In genomic region chr10:127737552-127737951, GRCm38 (mm10) we compare ENCODE assay signal across 27 mouse cellular contexts. TPM values are rescaled to one million over a fixed set of nuclear protein-coding genes. Genes with fewer than 3 reads are reported as not detected.
DNase-seq lines count a peak whose midpoint lies in the region; ATAC-seq and TF ChIP-seq lines count a peak whose summit lies in the region.
"Had no signal": no experiment of that assay in that cellular context is flagged by ENCODE, and none has a peak within 500 bp of the region (broad histone marks: within the 10 kb centered on the region; RNA-seq: fewer than 3 reads in every experiment).

No protein-coding gene starts in this region.

- TF ChIP-seq EP300 in stomach, postnatal 0 days (optimal IDR thresholded peaks at IDR 0.05): no peak

- no peak for TF ChIP-seq CTCF in intestine, postnatal 0 days (IDR thresholded peaks at IDR 0.05; ENCODE audit: low read depth)
- TF ChIP-seq CTCF in stomach, postnatal 0 days (IDR thresholded peaks at IDR 0.05; ENCODE audit: low read depth): no peak

- no peak overlapping the region for H3K9ac ChIP-seq in intestine, postnatal 0 days (ENCODE audit: low read depth, low read length)
- H3K9ac ChIP-seq in intestine, embryonic 16.5 days (ENCODE audit: low read depth, low read length): no peak overlapping the region
- no peak overlapping the region for H3K9ac ChIP-seq in stomach, embryonic 15.5 days
- no peak overlapping the region for H3K9ac ChIP-seq in stomach, postnatal 0 days (ENCODE audit: low read length)
- H3K9ac ChIP-seq: embryonic facial prominence, embryonic 12.5 days; forebrain, embryonic 12.5 days; hindbrain, embryonic 14.5 days; limb, embryonic 13.5 days; lung, embryonic 14.5 days; midbrain, embryonic 12.5 days had no signal

- no peak overlapping the region for H3K4me2 ChIP-seq in intestine, postnatal 0 days (replicated peaks; ENCODE audit: low read depth)
- no peak overlapping the region for H3K4me2 ChIP-seq in intestine, embryonic 16.5 days (ENCODE audit: low read depth, low read length)
- no peak overlapping the region for H3K4me2 ChIP-seq in stomach, embryonic 15.5 days
- no peak overlapping the region for H3K4me2 ChIP-seq in stomach, postnatal 0 days (replicated peaks; ENCODE audit: low read depth)
- H3K4me2 ChIP-seq: embryonic facial prominence, embryonic 12.5 days; forebrain, embryonic 12.5 days; hindbrain, embryonic 14.5 days; limb, embryonic 13.5 days; midbrain, embryonic 12.5 days had no signal

- H3K9me3 ChIP-seq in intestine, postnatal 0 days (ENCODE audit: control insufficient read depth): no peaks in the 10 kb centered on the region
- no peaks in the 10 kb centered on the region for H3K9me3 ChIP-seq in intestine, embryonic 16.5 days (ENCODE audit: control insufficient read depth, low read length)
- no peaks in the 10 kb centered on the region for H3K9me3 ChIP-seq in stomach, embryonic 15.5 days
- H3K9me3 ChIP-seq in stomach, postnatal 0 days (ENCODE audit: control insufficient read depth, low read length): no peaks in the 10 kb centered on the region
- H3K9me3 ChIP-seq in forebrain, embryonic 10.5 days: peaks cover 5% of the 10 kb centered on the region; the same call in 1 of the 2 replicates
- H3K9me3 ChIP-seq: embryonic facial prominence, embryonic 12.5 days; forebrain, embryonic 12.5 days; heart, embryonic 10.5 days; limb, embryonic 13.5 days; midbrain, embryonic 12.5 days had no signal

- H3K27me3 ChIP-seq in intestine, postnatal 0 days (replicated peaks; ENCODE audit: control insufficient read depth, insufficient read depth, low read length): no peaks in the 10 kb centered on the region
- H3K27me3 ChIP-seq in intestine, embryonic 16.5 days (replicated peaks; ENCODE audit: control insufficient read depth, insufficient read depth, low read length): no peaks in the 10 kb centered on the region
- H3K27me3 ChIP-seq in stomach, embryonic 15.5 days (replicated peaks): no peaks in the 10 kb centered on the region
- no peaks in the 10 kb centered on the region for H3K27me3 ChIP-seq in stomach, postnatal 0 days (ENCODE audit: control insufficient read depth, insufficient read depth, low read length)
- peaks cover 28% of the 10 kb centered on the region for H3K27me3 ChIP-seq in forebrain, embryonic 10.5 days (ENCODE audit: poor library complexity, severe bottlenecking)
- H3K27me3 ChIP-seq: embryonic facial prominence, embryonic 12.5 days; limb, embryonic 13.5 days had no signal

- peaks cover 15% of the 10 kb centered on the region for H3K36me3 ChIP-seq in intestine, postnatal 0 days (ENCODE audit: control insufficient read depth, insufficient read depth)
- H3K36me3 ChIP-seq in intestine, embryonic 16.5 days (ENCODE audit: control insufficient read depth, insufficient read depth, low read length): peaks cover 12% of the 10 kb centered on the region
- peaks cover 12% of the 10 kb centered on the region for H3K36me3 ChIP-seq in stomach, embryonic 15.5 days
- no peaks in the 10 kb centered on the region; the same call in 1 of the 2 replicates for H3K36me3 ChIP-seq in stomach, postnatal 0 days (ENCODE audit: control insufficient read depth, insufficient read depth, low read length)
- peaks cover 17% of the 10 kb centered on the region for H3K36me3 ChIP-seq in forebrain, embryonic 10.5 days (replicated peaks)

- 0 out of 2 replicates have a peak, but pooled peaks cover 3% of the 10 kb centered on the region for H3K4me1 ChIP-seq in intestine, postnatal 0 days (replicated peaks; ENCODE audit: control insufficient read depth, insufficient read depth, low read length)
- H3K4me1 ChIP-seq in intestine, embryonic 16.5 days (ENCODE audit: control insufficient read depth, insufficient read depth, low read length): peaks cover 16% of the 10 kb centered on the region
- H3K4me1 ChIP-seq in stomach, embryonic 15.5 days: peaks cover 4% of the 10 kb centered on the region; the same call in 1 of the 2 replicates
- no peaks in the 10 kb centered on the region for H3K4me1 ChIP-seq in stomach, postnatal 0 days (replicated peaks; ENCODE audit: control insufficient read depth, insufficient read depth)
- peaks cover 22% of the 10 kb centered on the region for H3K4me1 ChIP-seq in forebrain, embryonic 10.5 days

- ATAC-seq in intestine, postnatal 0 days: no peak
- ATAC-seq in intestine, embryonic 16.5 days: no peak
- no peak for ATAC-seq in stomach, embryonic 15.5 days (ENCODE audit: insufficient read depth, low FRiP score, low read depth)
- no peak for ATAC-seq in stomach, postnatal 0 days (ENCODE audit: low FRiP score, low TSS enrichment)
- ATAC-seq in megakaryocyte, adult 5-6 weeks (ENCODE audit: poor library complexity, severe bottlenecking): peak; percentile 1; the same call in 1 of the 2 replicates

- H3K4me3 ChIP-seq in intestine, postnatal 0 days (ENCODE audit: low read depth, low read length): no peak overlapping the region
- no peak overlapping the region for H3K4me3 ChIP-seq in intestine, embryonic 16.5 days (ENCODE audit: low read length)
- no peak overlapping the region for H3K4me3 ChIP-seq in stomach, embryonic 15.5 days (replicated peaks)
- H3K4me3 ChIP-seq in stomach, postnatal 0 days (ENCODE audit: low read depth, low read length): no peak overlapping the region
- no peak overlapping the region for H3K4me3 ChIP-seq in forebrain, embryonic 10.5 days
- H3K4me3 ChIP-seq: embryonic facial prominence, embryonic 12.5 days; forebrain, embryonic 12.5 days; layer of hippocampus, adult 2 months; limb, embryonic 13.5 days; midbrain, embryonic 12.5 days had no signal

- WGBS in intestine, postnatal 0 days: 38% methylated on average over 2 of the region's 2 CpGs
- WGBS in intestine, embryonic 16.5 days: 27% methylated on average over 2 of the region's 2 CpGs
- WGBS in stomach, embryonic 15.5 days: 21% methylated on average over 2 of the region's 2 CpGs
- 30% methylated on average over 2 of the region's 2 CpGs for WGBS in stomach, postnatal 0 days
- WGBS in forebrain, embryonic 10.5 days: 25% methylated on average over 2 of the region's 2 CpGs

- no peak for DNase-seq in stomach, postnatal 0 days (ENCODE audit: low spot score)
- no peak for DNase-seq in heart, adult 8-10 months (ENCODE audit: low spot score)
- no peak for DNase-seq in forebrain, embryonic 10.5 days (ENCODE audit: extremely low spot score, low spot score)
- DNase-seq in adrenal gland, adult 8-10 months: no peak
- DNase-seq: layer of hippocampus, postnatal 36 days had no signal

- peak overlapping the region; percentile 41; the same call in 1 of the 2 replicates for H3K27ac ChIP-seq in intestine, postnatal 0 days (ENCODE audit: low read depth, low read length)
- no peak overlapping the region for H3K27ac ChIP-seq in intestine, embryonic 16.5 days (ENCODE audit: low read length)
- H3K27ac ChIP-seq in stomach, embryonic 15.5 days: 0 out of 2 replicates have a peak overlapping the region, but pooled peaks have one; percentile 5
- H3K27ac ChIP-seq in stomach, postnatal 0 days (replicated peaks): no peak overlapping the region
- H3K27ac ChIP-seq in forebrain, embryonic 10.5 days: no peak overlapping the region
- H3K27ac ChIP-seq: embryonic facial prominence, embryonic 12.5 days; forebrain, embryonic 12.5 days; hindbrain, embryonic 14.5 days; layer of hippocampus, adult 2 months; limb, embryonic 13.5 days; midbrain, embryonic 12.5 days had no signal

RNA-seq across cellular contexts. Expression of gene Zbtb39, which starts 1.8 kb away (rescaled TPM):
- 1.3 and 1.6 TPM in 2 replicates for polyA plus RNA-seq in intestine, postnatal 0 days (2015; fragmentation: Nextera tagmentation; extraction: Ambion mirVana)
- 1.6 TPM in 2 replicates for polyA plus RNA-seq in intestine, embryonic 16.5 days (2015; fragmentation: Nextera tagmentation; extraction: Ambion mirVana)
- polyA plus RNA-seq in stomach, embryonic 15.5 days (2015; fragmentation: Nextera tagmentation; extraction: Ambion mirVana): 2.5 and 3.0 TPM in 2 replicates
- polyA plus RNA-seq in stomach, postnatal 0 days (2015; fragmentation: Nextera tagmentation; extraction: Ambion mirVana): 1.4 and 1.6 TPM in 2 replicates
- 3.3 and 5.1 TPM in 2 replicates for total RNA-seq in megakaryocyte, adult 5-6 weeks (2015)
- 3.2 and 4.3 TPM in 2 replicates for total RNA-seq in megakaryocyte, adult 5-6 weeks (2017)
- 1 to 10 TPM; 6.4 to 7.9 (median 7.5) TPM for total RNA-seq in heart, adult 8-10 months (2022)
- polyA plus RNA-seq in forebrain, embryonic 10.5 days (2016; fragmentation: Nextera tagmentation; extraction: Ambion mirVana): 4.4 and 5.3 TPM in 2 replicates
- 10 to 100 TPM; 11.9 to 20.9 (median 15.8) TPM for total RNA-seq in adrenal gland, adult 8-10 months (2022)

RNA-seq across cellular contexts. Expression of gene Tac2, which starts 13.3 kb away (rescaled TPM):
- not detected in 2 replicates for polyA plus RNA-seq in intestine, postnatal 0 days (2015; fragmentation: Nextera tagmentation; extraction: Ambion mirVana)
- 1.3 and 2.2 TPM in 2 replicates for polyA plus RNA-seq in intestine, embryonic 16.5 days (2015; fragmentation: Nextera tagmentation; extraction: Ambion mirVana)
- polyA plus RNA-seq in stomach, embryonic 15.5 days (2015; fragmentation: Nextera tagmentation; extraction: Ambion mirVana): 2.7 and 4.4 TPM in 2 replicates
- 0.34 and 0.35 TPM in 2 replicates for polyA plus RNA-seq in stomach, postnatal 0 days (2015; fragmentation: Nextera tagmentation; extraction: Ambion mirVana)
- total RNA-seq in megakaryocyte, adult 5-6 weeks (2015): 1.1 and 1.8 TPM in 2 replicates
- total RNA-seq in megakaryocyte, adult 5-6 weeks (2017): 0.37 and 0.51 TPM in 2 replicates
- not detected for total RNA-seq in heart, adult 8-10 months (2022)
- polyA plus RNA-seq in forebrain, embryonic 10.5 days (2016; fragmentation: Nextera tagmentation; extraction: Ambion mirVana): not detected in 2 replicates
- total RNA-seq in adrenal gland, adult 8-10 months (2022): not detected
- total RNA-seq: gastrocnemius, adult 18-20 months; heart, postnatal 4 days; monocyte, adult 5-6 weeks had no signal
- polyA plus RNA-seq: forebrain, embryonic 12.5 days; lung, embryonic 14.5 days; midbrain, embryonic 12.5 days had no signal

RNA-seq across cellular contexts. Expression of gene Gpr182, which starts 14.0 kb away (rescaled TPM):
- 0.81 and 1.2 TPM in 2 replicates for polyA plus RNA-seq in intestine, postnatal 0 days (2015; fragmentation: Nextera tagmentation; extraction: Ambion mirVana)
- 2.1 and 2.2 TPM in 2 replicates for polyA plus RNA-seq in intestine, embryonic 16.5 days (2015; fragmentation: Nextera tagmentation; extraction: Ambion mirVana)
- polyA plus RNA-seq in stomach, embryonic 15.5 days (2015; fragmentation: Nextera tagmentation; extraction: Ambion mirVana): 2.4 and 2.9 TPM in 2 replicates
- 0.77 and 0.92 TPM in 2 replicates for polyA plus RNA-seq in stomach, postnatal 0 days (2015; fragmentation: Nextera tagmentation; extraction: Ambion mirVana)
- not detected in 2 replicates for total RNA-seq in megakaryocyte, adult 5-6 weeks (2015)
- 0.11 TPM in 1 of 2 replicates, not detected in the other for total RNA-seq in megakaryocyte, adult 5-6 weeks (2017)
- total RNA-seq in heart, adult 8-10 months (2022): 1 to 10 TPM; 3.8 to 4.8 (median 4.2) TPM
- polyA plus RNA-seq in forebrain, embryonic 10.5 days (2016; fragmentation: Nextera tagmentation; extraction: Ambion mirVana): 0.30 and 0.44 TPM in 2 replicates
- 10 to 100 TPM in 3 of 4 experiments, 1 to 10 TPM in 1; 9.8 to 13.2 (median 10.4) TPM for total RNA-seq in adrenal gland, adult 8-10 months (2022)
- total RNA-seq: monocyte, adult 5-6 weeks had no signal

RNA-seq across cellular contexts. Expression of gene Rdh1, which starts 22.0 kb away (rescaled TPM):
- 0.10 and 0.12 TPM in 2 replicates for polyA plus RNA-seq in intestine, postnatal 0 days (2015; fragmentation: Nextera tagmentation; extraction: Ambion mirVana)
- polyA plus RNA-seq in intestine, embryonic 16.5 days (2015; fragmentation: Nextera tagmentation; extraction: Ambion mirVana): 0.05 TPM in 2 replicates
- 0.03 TPM in 1 of 2 replicates, not detected in the other for polyA plus RNA-seq in stomach, embryonic 15.5 days (2015; fragmentation: Nextera tagmentation; extraction: Ambion mirVana)
- 0.19 and 0.23 TPM in 2 replicates for polyA plus RNA-seq in stomach, postnatal 0 days (2015; fragmentation: Nextera tagmentation; extraction: Ambion mirVana)
- not detected in 2 replicates for total RNA-seq in megakaryocyte, adult 5-6 weeks (2015)
- not detected in 2 replicates for total RNA-seq in megakaryocyte, adult 5-6 weeks (2017)
- under 1 TPM in 1 of 4 experiments, not detected in 3; 0.06 TPM for total RNA-seq in heart, adult 8-10 months (2022)
- not detected in 2 replicates for polyA plus RNA-seq in forebrain, embryonic 10.5 days (2016; fragmentation: Nextera tagmentation; extraction: Ambion mirVana)
- 1 to 10 TPM; 4.0 to 5.4 (median 4.4) TPM for total RNA-seq in adrenal gland, adult 8-10 months (2022)
- total RNA-seq: gastrocnemius, adult 18-20 months; monocyte, adult 5-6 weeks had no signal
- polyA plus RNA-seq: embryonic facial prominence, embryonic 12.5 days; forebrain, embryonic 12.5 days; heart, embryonic 16.5 days; hindbrain, embryonic 14.5 days; limb, embryonic 13.5 days; neural tube, embryonic 11.5 days; stomach, embryonic 14.5 days had no signal

RNA-seq across cellular contexts. Expression of gene Rdh16f1, which starts 22.0 kb away (rescaled TPM):
- polyA plus RNA-seq in intestine, postnatal 0 days (2015; fragmentation: Nextera tagmentation; extraction: Ambion mirVana): 0.10 and 0.43 TPM in 2 replicates
- 0.17 TPM in 1 of 2 replicates, not detected in the other for polyA plus RNA-seq in intestine, embryonic 16.5 days (2015; fragmentation: Nextera tagmentation; extraction: Ambion mirVana)
- polyA plus RNA-seq in stomach, embryonic 15.5 days (2015; fragmentation: Nextera tagmentation; extraction: Ambion mirVana): not detected in 2 replicates
- 0.67 and 0.69 TPM in 2 replicates for polyA plus RNA-seq in stomach, postnatal 0 days (2015; fragmentation: Nextera tagmentation; extraction: Ambion mirVana)
- not detected in 2 replicates for total RNA-seq in megakaryocyte, adult 5-6 weeks (2015)
- not detected in 2 replicates for total RNA-seq in megakaryocyte, adult 5-6 weeks (2017)
- total RNA-seq in heart, adult 8-10 months (2022): under 1 TPM in 1 of 4 experiments, not detected in 3; 0.22 TPM
- polyA plus RNA-seq in forebrain, embryonic 10.5 days (2016; fragmentation: Nextera tagmentation; extraction: Ambion mirVana): not detected in 2 replicates
- total RNA-seq in adrenal gland, adult 8-10 months (2022): 1 to 10 TPM; 4.8 to 9.8 (median 6.6) TPM
- total RNA-seq: layer of hippocampus, postnatal 36 days; left cerebral cortex, postnatal 14 days; monocyte, adult 5-6 weeks had no signal
- polyA plus RNA-seq: embryonic facial prominence, embryonic 12.5 days; forebrain, embryonic 12.5 days; heart, embryonic 10.5 days; heart, embryonic 16.5 days; hindbrain, embryonic 14.5 days; intestine, embryonic 14.5 days; kidney, embryonic 14.5 days; limb, embryonic 13.5 days; lung, embryonic 14.5 days; stomach, embryonic 14.5 days; thymus, adult 2 months had no signal

Comparison
In these comparisons a context has a peak if more than half of its experiments do, and no peak if none do; other contexts are left out.
1. H3K27ac ChIP-seq: peak in intestine, postnatal 0 days (single experiment) and stomach, embryonic 15.5 days (single experiment); none in intestine, embryonic 16.5 days (single experiment), stomach, postnatal 0 days (single experiment) and forebrain, embryonic 10.5 days (single experiment).